Mouse (Mus musculus) limb, embryonic 10.5 days (tissue): ENCODE measurements around the gene R3hdm4. TPM values are rescaled to one million over a fixed set of nuclear protein-coding genes. Genes with fewer than 3 reads are reported as not detected.

Experiments used
- DNase-seq: peaks from one replicate; pipeline ENCODE4 v3.0.0-alpha.2; 2017; ENCODE audit warnings: low spot score
- H3K27ac ChIP-seq: fragments of 300-500 bp; sonication (generic); 2 replicates; pipeline ENCODE4 v1.5.1; 2016; ENCODE audit warnings: mild to moderate bottlenecking
- H3K27me3 ChIP-seq: fragments of 300-500 bp; sonication (generic); 2 replicates; pipeline ENCODE4 v1.6.1; 2016; ENCODE audit warnings: low read depth, mild to moderate bottlenecking; ENCODE audit not compliant: poor library complexity, severe bottlenecking
- H3K36me3 ChIP-seq: fragments of 300-500 bp; sonication (generic); 2 replicates; pipeline ENCODE4 v1.6.1; 2016; ENCODE audit warnings: mild to moderate bottlenecking, moderate library complexity
- H3K4me1 ChIP-seq: fragments of 300-500 bp; sonication (generic); 2 replicates; pipeline ENCODE4 v1.6.1; 2016
- H3K4me3 ChIP-seq: fragments of 300-500 bp; sonication (generic); 2 replicates; pipeline ENCODE4 v1.5.1; 2016; ENCODE audit warnings: mild to moderate bottlenecking, moderate library complexity
- H3K9me3 ChIP-seq: fragments of 300-500 bp; sonication (generic); replicated peaks from 2 replicates; pipeline ENCODE4 v1.6.1; 2016; ENCODE audit warnings: mild to moderate bottlenecking
- WGBS: fragments of 180-500 bp; shearing (Covaris S2); methylation state at CpG from one replicate; pipeline ENCODE4 v1.1.7; 2016; 5-methylcytosine and 5-hydroxymethylcytosine counted together
- polyA plus RNA-seq: library from polyadenylated mRNA; unstranded; fragments of >200 nt; fragmentation: Nextera tagmentation; extraction: Ambion mirVana; gene quantifications from 2 replicates; pipeline ENCODE4 v1.2.1, GENCODE M21; 2016

Gene R3hdm4
- polyA plus RNA-seq, 1 experiment from 2014 or later: 143 TPM

DNA sequence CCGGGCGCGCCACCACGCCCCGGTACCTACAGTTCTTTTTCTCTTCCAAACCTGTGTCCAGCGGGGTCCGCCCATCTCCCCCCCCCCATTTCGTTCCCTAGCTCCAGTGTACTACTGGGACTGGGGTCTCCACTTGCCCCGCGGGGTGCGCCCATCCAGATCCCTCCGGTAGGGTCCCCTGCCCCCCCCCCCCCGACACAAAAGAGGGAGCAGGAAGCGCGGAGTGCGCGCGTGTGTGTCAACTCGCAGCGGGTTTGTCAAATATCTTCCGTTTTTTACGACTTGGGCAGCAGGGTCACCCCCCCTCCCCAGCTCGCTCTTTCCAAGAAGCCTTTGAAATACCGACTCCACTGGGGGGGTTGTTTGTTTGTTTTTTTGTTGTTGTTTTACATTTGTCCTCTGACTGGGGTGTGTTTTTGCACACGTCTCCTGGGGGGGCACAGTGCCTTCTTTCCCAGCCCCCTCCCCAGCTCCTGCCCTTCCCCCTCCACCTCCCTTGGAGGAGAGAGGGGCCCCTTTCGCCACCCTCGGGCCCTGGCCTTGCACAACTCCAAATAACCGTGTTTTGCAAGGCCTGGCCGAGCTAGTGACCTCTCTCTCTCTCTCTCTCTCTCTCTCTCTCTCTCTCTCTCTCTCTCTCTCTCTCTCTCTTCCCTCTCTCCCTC is 7.2 kb upstream of the R3hdm4 start:
- DNase-seq: peak; percentile 79
- Histone ChIP-seq H3K9me3 (no peaks in the 10 kb centered on the region), H3K27ac (peak overlapping the region; percentile 95), H3K27me3 (peaks cover 11% of the 10 kb centered on the region), H3K4me1 (peaks cover 68% of the 10 kb centered on the region), H3K4me3 (peak overlapping the region; percentile 76), H3K36me3 (peaks cover 35% of the 10 kb centered on the region)
- WGBS: under 1% methylated on average over 29 of the region's 29 CpGs

DNA sequence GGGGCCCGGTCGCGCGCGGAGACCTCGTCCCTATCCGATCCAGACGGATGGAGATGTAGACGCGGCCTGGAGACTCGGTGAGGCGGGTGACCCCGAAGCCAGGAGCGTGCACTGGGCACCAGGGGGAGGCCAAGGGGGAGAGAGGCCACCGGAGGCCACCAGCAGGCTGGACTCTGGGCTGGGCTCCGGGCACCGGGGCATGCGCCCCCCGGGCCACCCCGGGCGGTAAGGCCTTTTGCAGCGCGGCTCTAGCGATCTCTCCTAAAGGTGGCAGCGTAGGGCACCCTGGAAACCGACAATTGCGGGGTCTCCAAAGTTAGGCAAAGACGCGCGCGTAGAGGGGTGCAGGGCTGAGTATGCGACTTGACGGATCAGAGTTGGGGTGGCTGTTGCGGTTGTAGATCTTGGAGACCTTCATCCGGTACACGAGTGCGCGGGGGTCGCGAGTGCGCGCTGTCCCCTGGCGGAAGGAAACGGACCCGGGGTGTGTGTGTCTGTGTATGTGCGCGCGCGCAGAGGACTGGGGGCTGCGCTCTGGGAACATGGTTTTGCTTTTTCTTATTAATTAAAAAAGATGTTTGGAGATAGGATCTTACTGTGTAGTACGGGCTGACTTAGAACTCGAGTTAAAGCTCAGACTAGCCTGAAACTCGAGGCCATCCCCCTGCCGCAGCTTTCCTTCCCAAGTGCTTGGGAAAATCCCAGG is 6.5 kb upstream of the R3hdm4 start:
- peak; percentile 79 for DNase-seq
- peaks cover 18% of the 10 kb centered on the region for H3K27me3 ChIP-seq

DNA sequence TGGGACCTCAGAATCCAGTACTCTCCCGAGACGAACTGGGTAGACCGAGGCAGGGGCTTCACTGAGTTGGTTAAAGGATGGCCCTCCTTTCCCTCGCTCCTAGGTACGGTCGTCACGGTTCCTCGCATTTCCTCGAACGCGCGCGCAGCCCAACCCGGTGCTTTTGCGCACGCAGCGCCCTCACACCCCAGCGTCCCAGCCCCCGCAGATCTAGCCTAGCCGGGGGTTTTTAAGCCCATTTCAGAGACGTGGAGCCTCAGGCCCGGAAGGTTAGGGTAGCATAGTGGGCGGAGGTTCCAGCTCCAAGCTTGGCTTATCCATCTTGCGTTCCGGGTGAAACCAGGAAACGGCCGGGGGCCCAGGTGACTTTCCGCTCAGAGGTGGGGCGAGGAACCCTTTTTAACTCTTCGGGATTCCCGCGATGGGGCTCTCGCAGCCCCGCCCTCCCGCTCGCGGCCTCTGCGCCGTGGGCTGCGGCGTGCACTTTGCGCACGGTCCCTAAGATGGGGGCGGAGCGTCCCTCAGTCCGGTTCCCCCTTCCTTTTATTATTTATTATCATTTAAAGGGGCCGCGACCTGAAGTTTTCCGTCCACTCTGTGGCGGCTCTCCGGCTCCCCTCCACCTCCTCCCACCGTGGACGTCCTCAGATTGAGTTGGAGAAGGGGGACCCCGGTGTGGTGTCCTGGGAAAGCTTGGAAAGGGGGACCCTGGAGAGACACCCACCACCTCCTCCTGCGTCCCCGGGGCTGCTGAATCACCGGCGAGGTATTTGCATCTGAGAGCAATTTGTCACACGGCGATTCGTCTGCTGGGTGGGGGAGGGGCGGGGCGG is 5.7 kb upstream of the R3hdm4 start, which contains the start of gene Arid3a:
Gene Arid3a, plus strand, starts transcription at position 553 of the 833 bp plus-strand sequence.
- under 1% methylated on average over 63 of the region's 63 CpGs for whole genome bisulfite sequencing
- Histone ChIP-seq H3K36me3 (peaks cover 20% of the 10 kb centered on the region), H3K27ac (peak within 1 kb of the TSS; percentile 95), H3K9me3 (no peaks in the 10 kb centered on the region), H3K4me3 (peak within 1 kb of the TSS; percentile 76), H3K4me1 (peaks cover 55% of the 10 kb centered on the region), H3K27me3 (peaks cover 26% of the 10 kb centered on the region)
- DNase-seq: peak; percentile 96

More for the DNA sequence above, 6.5 kb upstream of the R3hdm4 start:
- peak overlapping the region; percentile 76 for H3K4me3 ChIP-seq
- H3K36me3 ChIP-seq: peaks cover 28% of the 10 kb centered on the region
- no peaks in the 10 kb centered on the region for H3K9me3 ChIP-seq
- peaks cover 61% of the 10 kb centered on the region for H3K4me1 ChIP-seq
- peak overlapping the region; percentile 95 for H3K27ac ChIP-seq
- WGBS: under 1% methylated on average over 54 of the region's 54 CpGs

DNA sequence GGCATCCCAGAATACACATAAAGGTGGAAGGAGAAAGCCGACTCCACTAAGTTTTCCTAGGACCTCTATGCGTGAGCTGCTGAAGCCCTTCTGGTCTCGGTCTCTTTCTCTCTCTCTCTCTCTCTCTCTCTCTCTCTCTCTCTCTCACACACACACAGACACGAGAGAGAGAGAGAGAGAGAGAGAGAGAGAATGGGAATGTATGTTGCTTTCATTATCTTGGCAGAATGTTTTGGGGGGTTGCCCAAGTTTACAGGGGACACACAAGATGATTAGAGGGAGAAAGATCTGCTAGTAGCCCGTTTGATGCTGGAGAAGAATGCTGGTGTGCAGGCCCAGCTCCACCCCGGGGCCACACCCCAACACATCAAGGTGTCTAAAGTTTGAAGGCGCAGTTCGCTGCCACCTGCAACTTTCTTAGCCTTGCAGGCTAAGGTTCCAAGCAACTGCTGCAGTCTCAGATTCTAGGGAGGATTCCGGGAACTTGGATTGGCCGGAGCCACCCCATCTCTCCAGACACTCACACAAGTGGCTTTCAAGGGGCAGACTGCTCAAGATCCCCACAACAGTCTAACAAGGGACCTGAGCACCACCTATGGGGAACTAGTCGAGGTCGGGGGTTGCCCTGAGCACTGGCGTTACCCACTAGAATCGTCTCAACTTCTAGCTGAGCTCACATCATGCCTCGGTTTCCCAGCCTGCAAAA is 4.9 kb upstream of the R3hdm4 start:
- no peaks in the 10 kb centered on the region for H3K9me3 ChIP-seq
- no peak for DNase-seq
- peaks cover 55% of the 10 kb centered on the region for H3K4me1 ChIP-seq
- peaks cover 34% of the 10 kb centered on the region for H3K27me3 ChIP-seq
- 11% methylated on average over 15 of the region's 15 CpGs for WGBS
- H3K27ac ChIP-seq: peak overlapping the region; percentile 95
- peaks cover 13% of the 10 kb centered on the region for H3K36me3 ChIP-seq
- H3K4me3 ChIP-seq: peak overlapping the region; percentile 76

DNA sequence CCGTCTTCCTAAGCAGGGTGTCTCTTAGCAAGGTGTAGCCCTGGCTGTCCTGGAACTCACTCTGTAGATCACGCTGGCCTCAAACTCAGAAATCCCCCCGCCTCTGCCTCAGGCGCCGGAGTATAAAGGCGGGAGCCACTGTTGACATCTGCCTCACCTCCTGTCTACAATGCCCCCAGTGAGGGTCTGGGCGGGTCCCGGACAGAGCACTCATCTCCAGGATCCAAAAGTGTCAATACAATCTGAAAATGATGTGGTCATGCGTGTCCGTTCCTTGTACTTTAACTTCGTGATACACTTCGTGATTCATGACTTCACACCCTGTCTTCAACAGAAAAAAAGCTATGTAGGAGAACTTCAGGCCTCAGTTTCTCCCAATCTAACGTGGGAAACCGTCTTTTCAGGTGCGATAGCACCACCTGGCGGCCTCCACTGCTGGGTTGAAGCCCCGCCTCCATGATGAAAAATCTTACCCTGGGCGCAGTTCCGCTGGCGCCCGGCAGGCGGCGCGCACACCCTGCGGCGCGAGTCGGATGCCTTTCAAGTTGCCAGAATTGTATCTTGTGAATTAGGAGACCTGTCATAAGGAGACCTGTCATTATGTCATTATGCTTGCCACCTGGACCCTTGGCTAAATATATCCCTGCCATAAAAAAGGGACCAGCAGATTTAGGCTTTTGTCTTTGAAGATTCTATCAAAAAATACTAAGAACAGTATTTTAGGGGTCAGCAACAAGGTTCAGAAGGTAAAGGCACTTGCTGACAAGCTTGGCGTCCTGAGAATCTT is 4.2 kb upstream of the R3hdm4 start:
- no peak overlapping the region for H3K27ac ChIP-seq

DNA sequence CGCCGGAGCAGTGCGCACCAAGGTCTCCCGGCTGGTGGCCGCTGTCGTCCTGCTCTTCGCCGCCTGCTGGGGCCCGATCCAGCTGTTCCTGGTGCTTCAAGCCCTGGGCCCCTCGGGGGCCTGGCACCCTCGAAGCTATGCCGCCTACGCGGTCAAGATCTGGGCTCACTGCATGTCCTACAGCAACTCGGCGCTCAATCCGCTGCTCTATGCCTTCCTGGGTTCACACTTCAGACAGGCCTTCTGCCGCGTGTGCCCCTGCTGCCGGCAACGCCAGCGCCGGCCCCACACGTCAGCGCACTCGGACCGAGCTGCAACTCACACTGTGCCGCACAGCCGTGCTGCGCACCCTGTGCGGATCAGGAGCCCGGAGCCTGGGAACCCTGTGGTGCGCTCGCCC is 564 bp upstream of the R3hdm4 start:
- Histone ChIP-seq H3K27ac (no peak overlapping the region; the same call in 1 of the 2 replicates), H3K27me3 (peaks cover 72% of the 10 kb centered on the region), H3K4me3 (peak overlapping the region; percentile 43), H3K4me1 (peaks cover 64% of the 10 kb centered on the region), H3K9me3 (no peaks in the 10 kb centered on the region), H3K36me3 (no peaks in the 10 kb centered on the region)
- WGBS: 1% methylated on average over 34 of the region's 34 CpGs
- DNase-seq: peak; percentile 65

More for the DNA sequence above, 4.2 kb upstream of the R3hdm4 start:
- H3K27me3 ChIP-seq: peaks cover 41% of the 10 kb centered on the region
- peaks cover 55% of the 10 kb centered on the region for H3K4me1 ChIP-seq
- DNase-seq: peak; percentile 95
- H3K36me3 ChIP-seq: peaks cover 5% of the 10 kb centered on the region
- H3K4me3 ChIP-seq: peak overlapping the region; percentile 24
- 13% methylated on average over 29 of the region's 29 CpGs for WGBS
- H3K9me3 ChIP-seq: no peaks in the 10 kb centered on the region

DNA sequence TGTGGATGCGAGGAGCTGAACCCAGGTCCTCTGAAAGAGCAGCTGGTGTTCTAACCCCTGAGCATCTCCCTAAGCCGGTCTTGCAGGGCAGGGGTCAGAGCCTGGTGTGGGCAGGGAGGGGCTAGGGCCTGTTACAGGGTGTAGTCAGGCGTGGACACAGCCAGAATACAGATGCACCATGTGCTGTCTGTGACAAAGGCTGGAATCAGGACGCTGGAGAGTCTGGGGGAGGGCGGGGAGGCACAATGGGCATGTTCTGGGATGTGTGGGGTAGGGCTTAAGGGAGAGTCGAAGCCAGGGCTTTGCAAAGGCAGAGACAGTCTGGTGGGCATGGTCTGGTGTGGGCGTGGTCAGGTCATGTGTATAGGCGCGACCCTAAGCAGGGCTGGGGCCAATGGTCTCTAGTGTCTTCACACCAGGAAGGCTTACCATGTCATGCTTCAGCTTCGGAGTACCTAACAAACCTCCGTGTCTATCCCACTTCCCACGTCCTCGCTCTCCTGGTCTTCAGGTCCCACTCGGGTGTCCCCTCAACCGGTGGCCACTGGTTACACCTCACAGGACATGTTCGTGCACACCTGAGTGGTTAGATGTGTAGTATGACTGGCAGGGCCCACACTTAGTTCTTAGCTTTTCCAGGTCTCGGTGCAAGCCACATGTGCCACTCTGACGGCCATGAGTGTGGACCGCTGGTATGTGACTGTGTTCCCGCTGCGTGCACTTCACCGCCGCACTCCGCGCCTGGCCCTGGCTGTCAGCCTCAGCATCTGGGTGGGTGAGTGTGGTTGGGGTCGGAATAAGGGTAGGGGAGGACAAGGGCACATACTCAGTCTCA is 735 bp downstream of the R3hdm4 start:
- WGBS: 20% methylated on average over 26 of the region's 26 CpGs
- peak overlapping the region; percentile 43 for H3K4me3 ChIP-seq
- H3K36me3 ChIP-seq: no peaks in the 10 kb centered on the region
- H3K27ac ChIP-seq: no peak overlapping the region
- H3K27me3 ChIP-seq: peaks cover 72% of the 10 kb centered on the region
- no peaks in the 10 kb centered on the region for H3K9me3 ChIP-seq
- DNase-seq: no peak
- peaks cover 65% of the 10 kb centered on the region for H3K4me1 ChIP-seq

DNA sequence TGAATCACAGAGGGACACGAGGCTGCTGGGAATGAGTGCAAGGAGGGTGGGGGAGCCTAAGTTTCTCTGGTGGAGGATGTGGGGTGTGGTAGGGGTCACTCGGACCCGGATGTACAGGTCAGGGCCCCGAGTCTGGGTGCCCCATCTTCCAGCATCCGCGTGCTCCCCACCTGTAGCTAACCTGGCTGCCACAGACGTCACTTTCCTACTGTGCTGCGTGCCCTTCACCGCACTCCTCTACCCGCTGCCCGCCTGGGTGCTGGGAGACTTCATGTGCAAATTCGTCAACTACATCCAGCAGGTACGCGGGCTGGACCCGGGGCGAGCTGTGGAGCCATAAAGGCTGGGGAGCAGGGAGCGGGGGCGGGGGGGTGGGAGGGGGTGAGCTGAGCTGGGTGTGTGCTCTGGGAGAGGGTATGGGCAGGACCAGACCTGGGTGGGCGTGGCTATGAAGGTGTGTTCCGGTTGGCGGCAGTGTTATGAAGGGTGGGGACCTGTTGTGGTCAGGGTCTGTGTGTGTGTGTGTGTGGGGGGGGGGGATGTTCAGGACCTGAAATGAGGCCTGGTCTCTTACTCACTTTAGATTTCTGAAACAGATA is 1.7 kb downstream of the R3hdm4 start:
- H3K27ac ChIP-seq: no peak overlapping the region
- H3K36me3 ChIP-seq: 0 out of 2 replicates have a peak, but pooled peaks cover under 1% of the 10 kb centered on the region
- DNase-seq: no peak
- peaks cover 74% of the 10 kb centered on the region for H3K4me1 ChIP-seq
- H3K4me3 ChIP-seq: peak overlapping the region; percentile 43
- 5% methylated on average over 21 of the region's 21 CpGs for WGBS
- H3K27me3 ChIP-seq: peaks cover 72% of the 10 kb centered on the region
- H3K9me3 ChIP-seq: no peaks in the 10 kb centered on the region

DNA sequence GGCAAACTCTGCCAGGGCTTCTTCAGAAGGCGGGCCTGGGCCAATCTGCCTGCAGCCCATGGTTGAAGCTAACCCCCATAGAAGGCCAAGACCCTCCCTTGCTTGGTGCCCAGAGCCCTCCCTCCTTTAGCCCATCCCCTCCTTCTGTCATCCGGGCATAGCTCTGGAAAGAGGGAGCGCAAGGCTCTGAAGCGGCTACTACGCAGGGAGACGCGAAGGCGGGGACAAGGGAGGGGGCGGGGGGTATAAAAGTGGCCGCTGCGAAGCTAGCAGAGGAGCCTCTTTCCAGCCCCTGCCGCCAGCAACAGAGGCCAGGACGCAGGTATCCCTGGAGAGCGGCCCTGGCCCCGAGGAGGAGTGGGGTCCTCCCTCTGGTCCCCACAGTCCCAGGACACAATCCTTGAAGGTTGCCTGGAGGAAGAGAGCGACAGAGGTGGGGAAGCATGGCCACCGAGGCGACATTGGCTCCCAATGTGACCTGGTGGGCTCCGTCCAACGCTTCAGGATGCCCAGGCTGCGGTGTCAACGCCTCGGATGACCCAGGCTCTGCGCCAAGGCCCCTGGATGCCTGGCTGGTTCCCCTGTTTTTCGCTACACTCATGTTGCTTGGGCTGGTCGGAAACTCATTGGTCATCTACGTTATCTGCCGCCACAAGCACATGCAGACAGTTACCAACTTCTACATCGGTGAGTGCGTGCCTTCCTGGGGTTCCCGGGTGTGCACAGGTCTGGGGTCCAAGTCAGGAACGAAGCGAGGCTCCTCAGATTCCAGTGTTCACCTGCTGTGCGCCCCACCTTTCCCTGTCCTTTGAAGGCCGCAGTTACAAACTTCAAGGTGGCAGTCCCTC is 2.6 kb downstream of the R3hdm4 start:
- DNase-seq: peak; percentile 52
- Histone ChIP-seq H3K9me3 (no peaks in the 10 kb centered on the region), H3K36me3 (peaks cover 9% of the 10 kb centered on the region; the same call in 1 of the 2 replicates), H3K27me3 (peaks cover 64% of the 10 kb centered on the region), H3K27ac (peak overlapping the region; percentile 14; the same call in 1 of the 2 replicates), H3K4me3 (peak overlapping the region; percentile 43), H3K4me1 (peaks cover 78% of the 10 kb centered on the region)
- WGBS: 5% methylated on average over 35 of the region's 35 CpGs

DNA sequence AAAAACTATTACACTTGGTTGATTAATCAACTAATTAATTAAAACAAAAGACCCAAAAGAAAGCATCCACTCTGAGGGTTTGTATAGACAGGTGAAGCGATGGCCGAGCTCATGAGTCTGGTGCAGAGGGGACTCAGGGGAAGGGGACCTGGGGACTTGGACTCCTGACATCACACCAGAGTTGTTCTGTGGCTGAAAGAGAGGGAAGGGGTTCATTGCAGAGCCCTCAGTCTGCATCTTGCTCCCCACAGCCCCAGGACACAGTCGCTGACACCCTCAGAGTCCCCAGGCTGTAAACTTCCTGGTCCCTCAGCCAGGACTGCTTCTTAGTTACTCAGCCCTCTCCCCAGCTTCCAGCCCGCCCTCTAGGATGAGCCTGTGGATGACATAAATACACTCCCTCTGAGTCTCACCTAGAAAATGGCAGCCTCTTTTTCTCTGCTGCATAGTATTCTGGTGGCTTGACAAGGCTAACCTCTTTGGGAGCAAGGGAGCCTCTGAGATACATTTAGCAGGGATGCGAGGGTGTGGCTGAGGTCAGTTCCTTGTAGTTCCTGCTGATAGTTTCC is 3.4 kb downstream of the R3hdm4 start:
- H3K9me3 ChIP-seq: no peaks in the 10 kb centered on the region
- H3K4me3 ChIP-seq: peak overlapping the region; percentile 82
- H3K27me3 ChIP-seq: peaks cover 56% of the 10 kb centered on the region
- 64% methylated on average over 5 of the region's 5 CpGs for WGBS
- no peak for DNase-seq
- peaks cover 75% of the 10 kb centered on the region for H3K4me1 ChIP-seq
- H3K36me3 ChIP-seq: peaks cover 15% of the 10 kb centered on the region
- no peak overlapping the region for H3K27ac ChIP-seq
